Mouse (Mus musculus): Measurements from ENCODE around the gene Fbln1. TPM values are rescaled to one million over a fixed set of nuclear protein-coding genes. Genes with fewer than 3 reads are reported as not detected.
A peak's percentile ranks its signal among the peaks of the same experiment; 100 is the strongest.

Gene Fbln1
- total RNA-seq, 2 experiments from 2014 or later, result 12.2 to 15.3 TPM

GRCm38 (mm10) chr15:85231443-85232255 is 25.9 kb downstream of the Fbln1 start:
- intact Hi-C loops (cut with DNase I; ENCODE audit: low total_unique reads), result loop anchor here (5.0 kb wide), 1 partner anchor 79 kb away; no protein-coding TSS in a partner anchor

GRCm38 (mm10) chr15:85232256-85232535 is 26.4 kb downstream of the Fbln1 start:
- intact Hi-C loops (cut with DNase I; ENCODE audit: low total_unique reads), result loop anchor here (5.0 kb wide), 1 partner anchor 80 kb away; no protein-coding TSS in a partner anchor
- no peak for DNase-seq

More at GRCm38 (mm10) chr15:85231443-85232255, 25.9 kb downstream of the Fbln1 start:
- DNase-seq, result peak; percentile 63

- no peak for DNase-seq
- intact Hi-C loops (cut with DNase I; ENCODE audit: low total_unique reads), result loop anchor here (5.0 kb wide), 1 partner anchor 80 kb away; no protein-coding TSS in a partner anchor
These were observed 26.9 kb downstream of the Fbln1 start for GRCm38 (mm10) chr15:85232543-85233250.

GRCm38 (mm10) chr15:85233251-85233611 is 27.5 kb downstream of the Fbln1 start:
- intact Hi-C loops (cut with DNase I; ENCODE audit: low total_unique reads), result loop anchor here (5.0 kb wide), 1 partner anchor 81 kb away; no protein-coding TSS in a partner anchor

GRCm38 (mm10) chr15:85233690-85234089 is 27.9 kb downstream of the Fbln1 start:
- intact Hi-C loops (cut with DNase I; ENCODE audit: low total_unique reads), result loop anchor here (5.0 kb wide), 1 partner anchor 81 kb away; no protein-coding TSS in a partner anchor
- no peak for DNase-seq

More at GRCm38 (mm10) chr15:85233251-85233611, 27.5 kb downstream of the Fbln1 start:
- no peak for DNase-seq

GRCm38 (mm10) chr15:85238821-85239745 is 33.3 kb downstream of the Fbln1 start:
- DNase-seq, result peak; percentile 66
- intact Hi-C loops (cut with DNase I; ENCODE audit: low total_unique reads), result no loop called here

GRCm38 (mm10) chr15:85240086-85240485 is 34.3 kb downstream of the Fbln1 start:
- intact Hi-C loops (cut with DNase I; ENCODE audit: low total_unique reads), result no loop called here
- DNase-seq, result no peak

GRCm38 (mm10) chr15:85241856-85242255 is 36.1 kb downstream of the Fbln1 start:
- DNase-seq, result no peak
- intact Hi-C loops (cut with DNase I; ENCODE audit: low total_unique reads), result no loop called here

GRCm38 (mm10) chr15:85244414-85245161 is 38.8 kb downstream of the Fbln1 start:
- no peak for DNase-seq
- intact Hi-C loops (cut with DNase I; ENCODE audit: low total_unique reads), result loop anchor here (5.0 kb wide), 1 partner anchor 92 kb away; no protein-coding TSS in a partner anchor

- DNase-seq, result no peak
- intact Hi-C loops (cut with DNase I; ENCODE audit: low total_unique reads), result loop anchor here (5.0 kb wide), 1 partner anchor 93 kb away; no protein-coding TSS in a partner anchor
These were observed 39.7 kb downstream of the Fbln1 start for GRCm38 (mm10) chr15:85245241-85246010.

- intact Hi-C loops (cut with DNase I; ENCODE audit: low total_unique reads), result loop anchor here (5.0 kb wide), 1 partner anchor 94 kb away; no protein-coding TSS in a partner anchor
- DNase-seq, result no peak
These were observed 40.3 kb downstream of the Fbln1 start for GRCm38 (mm10) chr15:85246016-85246415.

GRCm38 (mm10) chr15:85246936-85247335 is 41.2 kb downstream of the Fbln1 start:
- no peak for DNase-seq
- intact Hi-C loops (cut with DNase I; ENCODE audit: low total_unique reads), result loop anchor here (5.0 kb wide), 1 partner anchor 95 kb away; no protein-coding TSS in a partner anchor

- no peak for DNase-seq
- intact Hi-C loops (cut with DNase I; ENCODE audit: low total_unique reads), result loop anchor here (5.0 kb wide), 1 partner anchor 96 kb away; no protein-coding TSS in a partner anchor
These were observed 42.6 kb downstream of the Fbln1 start for GRCm38 (mm10) chr15:85248311-85248710.

- intact Hi-C loops (cut with DNase I; ENCODE audit: low total_unique reads), result loop anchor here (5.0 kb wide), 1 partner anchor 97 kb away; no protein-coding TSS in a partner anchor
These were observed 43.5 kb downstream of the Fbln1 start for GRCm38 (mm10) chr15:85249252-85249651.

GRCm38 (mm10) chr15:85250436-85250835 is 44.7 kb downstream of the Fbln1 start:
- intact Hi-C loops (cut with DNase I; ENCODE audit: low total_unique reads), result no loop called here
- DNase-seq, result no peak

More at GRCm38 (mm10) chr15:85249252-85249651, 43.5 kb downstream of the Fbln1 start:
- peak; percentile 54 for DNase-seq

GRCm38 (mm10) chr15:85252476-85252875 is 46.7 kb downstream of the Fbln1 start:
- DNase-seq, result no peak
- intact Hi-C loops (cut with DNase I; ENCODE audit: low total_unique reads), result no loop called here

- peak; percentile 66 for DNase-seq
These were observed 52.2 kb downstream of the Fbln1 start for GRCm38 (mm10) chr15:85257775-85258429.

More at GRCm38 (mm10) chr15:85257775-85258429, 52.2 kb downstream of the Fbln1 start:
- intact Hi-C loops (cut with DNase I; ENCODE audit: low total_unique reads), result no loop called here
